Mouse (Mus musculus): ENCODE data around the gene Ddx27. TPM values are rescaled to one million over a fixed set of nuclear protein-coding genes. Genes with fewer than 3 reads are reported as not detected.

The Ddx27 gene
- polyA plus RNA-seq, 1 experiment: not detected

GRCm38 (mm10) chr2:167076352-167076751, 61.4 kb downstream of the Ddx27 start:
- TF ChIP-seq POLR2A (IDR thresholded peaks at IDR 0.05; ENCODE audit: insufficient read depth, low read depth, low read length) (no peak), CTCF (IDR thresholded peaks at IDR 0.05; ENCODE audit: insufficient read depth, low read depth, low read length) (no peak)
- peaks cover 22% of the 10 kb centered on the region for H3K4me1 ChIP-seq (ENCODE audit: control insufficient read depth, insufficient read depth, low read length)
- no peak overlapping the region for H3K27ac ChIP-seq (ENCODE audit: insufficient read depth, low read depth, low read length)
- 93% methylated on average over 4 of the region's 4 CpGs for WGBS
- no peak overlapping the region for H3K4me3 ChIP-seq (ENCODE audit: insufficient read depth, low read depth, low read length)

GRCm38 (mm10) chr2:167076759-167077158, 61.8 kb downstream of the Ddx27 start:
- Histone ChIP-seq H3K4me3 (ENCODE audit: insufficient read depth, low read depth, low read length) (no peak overlapping the region), H3K27ac (ENCODE audit: insufficient read depth, low read depth, low read length) (no peak overlapping the region), H3K4me1 (ENCODE audit: control insufficient read depth, insufficient read depth, low read length) (peaks cover 25% of the 10 kb centered on the region)
- TF ChIP-seq POLR2A (IDR thresholded peaks at IDR 0.05; ENCODE audit: insufficient read depth, low read depth, low read length) (no peak), CTCF (IDR thresholded peaks at IDR 0.05; ENCODE audit: insufficient read depth, low read depth, low read length) (no peak)
- 86% methylated on average over 2 of the region's 2 CpGs for WGBS

- H3K4me3 ChIP-seq (ENCODE audit: insufficient read depth, low read depth, low read length): no peak overlapping the region
- H3K4me1 ChIP-seq (ENCODE audit: control insufficient read depth, insufficient read depth, low read length): peaks cover 23% of the 10 kb centered on the region
- no peak overlapping the region for H3K27ac ChIP-seq (ENCODE audit: insufficient read depth, low read depth, low read length)
- TF ChIP-seq CTCF (IDR thresholded peaks at IDR 0.05; ENCODE audit: insufficient read depth, low read depth, low read length) (no peak), POLR2A (IDR thresholded peaks at IDR 0.05; ENCODE audit: insufficient read depth, low read depth, low read length) (no peak)
- 88% methylated on average over 11 of the region's 11 CpGs for WGBS
Measured at GRCm38 (mm10) chr2:167077199-167077962, 62.4 kb downstream of the Ddx27 start.

GRCm38 (mm10) chr2:167078486-167078885, 63.5 kb downstream of the Ddx27 start:
- H3K27ac ChIP-seq (ENCODE audit: insufficient read depth, low read depth, low read length): peak overlapping the region; percentile 69; the same call in 1 of the 2 replicates
- TF ChIP-seq POLR2A (IDR thresholded peaks at IDR 0.05; ENCODE audit: insufficient read depth, low read depth, low read length) (no peak), CTCF (IDR thresholded peaks at IDR 0.05; ENCODE audit: insufficient read depth, low read depth, low read length) (no peak)
- 51% methylated on average over 7 of the region's 7 CpGs for WGBS
- H3K4me1 ChIP-seq (ENCODE audit: control insufficient read depth, insufficient read depth, low read length): peaks cover 22% of the 10 kb centered on the region
- H3K4me3 ChIP-seq (ENCODE audit: insufficient read depth, low read depth, low read length): no peak overlapping the region

GRCm38 (mm10) chr2:167078931-167079495, 64.0 kb downstream of the Ddx27 start:
- TF ChIP-seq POLR2A (IDR thresholded peaks at IDR 0.05; ENCODE audit: insufficient read depth, low read depth, low read length): no peak
- no peak for TF ChIP-seq CTCF (IDR thresholded peaks at IDR 0.05; ENCODE audit: insufficient read depth, low read depth, low read length)
- 48% methylated on average over 9 of the region's 9 CpGs for WGBS
- Histone ChIP-seq H3K4me1 (ENCODE audit: control insufficient read depth, insufficient read depth, low read length) (peaks cover 22% of the 10 kb centered on the region), H3K4me3 (ENCODE audit: insufficient read depth, low read depth, low read length) (no peak overlapping the region), H3K27ac (ENCODE audit: insufficient read depth, low read depth, low read length) (peak overlapping the region; percentile 69; the same call in 1 of the 2 replicates)

GRCm38 (mm10) chr2:167079535-167080257, 64.7 kb downstream of the Ddx27 start:
- whole genome bisulfite sequencing: 46% methylated on average over 18 of the region's 18 CpGs
- no peak for TF ChIP-seq CTCF (IDR thresholded peaks at IDR 0.05; ENCODE audit: insufficient read depth, low read depth, low read length)
- TF ChIP-seq POLR2A (IDR thresholded peaks at IDR 0.05; ENCODE audit: insufficient read depth, low read depth, low read length): no peak
- H3K27ac ChIP-seq (ENCODE audit: insufficient read depth, low read depth, low read length): peak overlapping the region; percentile 12; the same call in 1 of the 2 replicates
- H3K4me1 ChIP-seq (ENCODE audit: control insufficient read depth, insufficient read depth, low read length): peaks cover 22% of the 10 kb centered on the region
- no peak overlapping the region for H3K4me3 ChIP-seq (ENCODE audit: insufficient read depth, low read depth, low read length)

GRCm38 (mm10) chr2:167080387-167080786, 65.4 kb downstream of the Ddx27 start:
- 94% methylated on average over 3 of the region's 3 CpGs for WGBS
- H3K27ac ChIP-seq (ENCODE audit: insufficient read depth, low read depth, low read length): no peak overlapping the region
- TF ChIP-seq CTCF (IDR thresholded peaks at IDR 0.05; ENCODE audit: insufficient read depth, low read depth, low read length) (no peak), POLR2A (IDR thresholded peaks at IDR 0.05; ENCODE audit: insufficient read depth, low read depth, low read length) (no peak)
- H3K4me1 ChIP-seq (ENCODE audit: control insufficient read depth, insufficient read depth, low read length): peaks cover 22% of the 10 kb centered on the region
- no peak overlapping the region for H3K4me3 ChIP-seq (ENCODE audit: insufficient read depth, low read depth, low read length)

- TF ChIP-seq POLR2A (IDR thresholded peaks at IDR 0.05; ENCODE audit: insufficient read depth, low read depth, low read length) (no peak), CTCF (IDR thresholded peaks at IDR 0.05; ENCODE audit: insufficient read depth, low read depth, low read length) (no peak)
- 71% methylated on average over 6 of the region's 6 CpGs for WGBS
- Histone ChIP-seq H3K4me1 (ENCODE audit: control insufficient read depth, insufficient read depth, low read length) (peaks cover 22% of the 10 kb centered on the region), H3K27ac (ENCODE audit: insufficient read depth, low read depth, low read length) (no peak overlapping the region), H3K4me3 (ENCODE audit: insufficient read depth, low read depth, low read length) (no peak overlapping the region)
Measured at GRCm38 (mm10) chr2:167081135-167081534, 66.1 kb downstream of the Ddx27 start.

- Histone ChIP-seq H3K4me3 (ENCODE audit: insufficient read depth, low read depth, low read length) (no peak overlapping the region), H3K4me1 (ENCODE audit: control insufficient read depth, insufficient read depth, low read length) (peaks cover 22% of the 10 kb centered on the region), H3K27ac (ENCODE audit: insufficient read depth, low read depth, low read length) (no peak overlapping the region)
- 61% methylated on average over 4 of the region's 4 CpGs for WGBS
- TF ChIP-seq POLR2A (IDR thresholded peaks at IDR 0.05; ENCODE audit: insufficient read depth, low read depth, low read length) (no peak), CTCF (IDR thresholded peaks at IDR 0.05; ENCODE audit: insufficient read depth, low read depth, low read length) (no peak)
Measured at GRCm38 (mm10) chr2:167081639-167082038, 66.6 kb downstream of the Ddx27 start.

Other genes with a start within 250 kb of the Ddx27 start
- not detected in 2 replicates for gene Trp53rkb, start 222.7 kb upstream of the Ddx27 start, polyA plus RNA-seq (2012; ENCODE audit: insufficient read depth, insufficient read length, low replicate concordance, missing spikeins)
- 46.0 TPM in 1 of 2 replicates, not detected in the other for gene Arfgef2, start 209.6 kb upstream of the Ddx27 start, polyA plus RNA-seq (2012; ENCODE audit: insufficient read depth, insufficient read length, low replicate concordance, missing spikeins)
- not detected in 2 replicates for gene Cse1l, start 109.2 kb upstream of the Ddx27 start, polyA plus RNA-seq (2012; ENCODE audit: insufficient read depth, insufficient read length, low replicate concordance, missing spikeins)
- not detected in 2 replicates for gene Stau1, start 18.9 kb upstream of the Ddx27 start, polyA plus RNA-seq (2012; ENCODE audit: insufficient read depth, insufficient read length, low replicate concordance, missing spikeins)
- not detected in 2 replicates for gene Znfx1, start 47.8 kb downstream of the Ddx27 start, polyA plus RNA-seq (2012; ENCODE audit: insufficient read depth, insufficient read length, low replicate concordance, missing spikeins)
- 145 TPM in 1 of 2 replicates, not detected in the other for gene Kcnb1, start 175.0 kb downstream of the Ddx27 start, polyA plus RNA-seq (2012; ENCODE audit: insufficient read depth, insufficient read length, low replicate concordance, missing spikeins)
- not detected in 2 replicates for gene Ptgis, start 225.4 kb downstream of the Ddx27 start, polyA plus RNA-seq (2012; ENCODE audit: insufficient read depth, insufficient read length, low replicate concordance, missing spikeins)